Mouse (Mus musculus) ES-E14 (cell line): Measurements from ENCODE around the gene Wdr48. TPM values are rescaled to one million over a fixed set of nuclear protein-coding genes. Genes with fewer than 3 reads are reported as not detected.
A peak's percentile ranks its signal among the peaks of the same experiment; 100 is the strongest.

Experiments
- DNase-seq: peaks from one replicate; pipeline ENCODE4 v3.0.0-alpha.2; 2013; ENCODE audit warnings: low read depth, low spot score
- H3K27ac ChIP-seq: 2 replicates; pipeline ENCODE4 v1.5.1; 2012; ENCODE audit warnings: low read depth, mild to moderate bottlenecking, low read length, moderate library complexity, mixed read lengths; ENCODE audit not compliant: poor library complexity, insufficient read depth, severe bottlenecking
- H3K36me3 ChIP-seq: 2 replicates; pipeline ENCODE4 v1.6.1; 2012; ENCODE audit warnings: mild to moderate bottlenecking, low read length, moderate library complexity, mixed read lengths; ENCODE audit not compliant: control insufficient read depth, poor library complexity, insufficient read depth, severe bottlenecking
- H3K4me1 ChIP-seq, 2 experiments: fragments of 150-350 bp in 1 of 2; sonication (generic) in 1 of 2; 2 replicates each; pipeline ENCODE4 v1.6.1; 2012; ENCODE audit warnings: low read length in 2 of 2, mild to moderate bottlenecking in 1 of 2, mixed read lengths in 1 of 2; ENCODE audit not compliant: control insufficient read depth in 2 of 2, insufficient read depth in 2 of 2, poor library complexity in 1 of 2
- H3K4me3 ChIP-seq, 2 experiments: fragments of 150-350 bp in 1 of 2; sonication (generic) in 1 of 2; 2 replicates each; pipeline ENCODE4 v1.5.1; 2012; ENCODE audit warnings: low read length in 2 of 2, low read depth in 1 of 2, mild to moderate bottlenecking in 1 of 2, mixed read lengths in 1 of 2; ENCODE audit not compliant: insufficient read depth in 1 of 2, poor library complexity in 1 of 2, severe bottlenecking in 1 of 2
- H3K9ac ChIP-seq: 2 replicates; pipeline ENCODE4 v1.6.1; 2012; ENCODE audit warnings: low read depth, mild to moderate bottlenecking, low read length, mixed read lengths; ENCODE audit not compliant: poor library complexity, insufficient read depth, severe bottlenecking
- H3K9me3 ChIP-seq: fragments of 150-350 bp; sonication (generic); 2 replicates; pipeline ENCODE4 v1.6.1; 2012; ENCODE audit warnings: low read depth, mild to moderate bottlenecking, low read length; ENCODE audit not compliant: control insufficient read depth, insufficient read depth
- CHD2 ChIP-seq: IDR thresholded peaks from 2 replicates; pipeline ENCODE4 v1.6.1; 2014; ENCODE audit warnings: mild to moderate bottlenecking, low read depth, low read length, inconsistent platforms
- HCFC1 ChIP-seq: IDR thresholded peaks from 2 replicates; pipeline ENCODE4 v1.6.1; 2012; ENCODE audit warnings: low read length, inconsistent platforms, borderline replicate concordance; ENCODE audit not compliant: insufficient read depth
- MAFK ChIP-seq: IDR thresholded peaks from 2 replicates; pipeline ENCODE4 v1.6.1; 2014; ENCODE audit warnings: mild to moderate bottlenecking, low read depth, low read length, inconsistent platforms; ENCODE audit not compliant: insufficient read depth
- ZC3H11A ChIP-seq: IDR thresholded peaks from 2 replicates; pipeline ENCODE4 v1.6.1; 2012; ENCODE audit warnings: low read depth, mild to moderate bottlenecking, inconsistent platforms, low read length, borderline replicate concordance
- ZNF384 ChIP-seq: IDR thresholded peaks from 2 replicates; pipeline ENCODE4 v1.6.1; 2012; ENCODE audit warnings: low read depth, low read length, inconsistent platforms
- in situ Hi-C, 2 experiments: fragments of 600-800 bp; cut with MboI; formaldehyde crosslinking; loops; one replicate each; pipeline ENCODE4 v1.15.1; 2025; ENCODE audit warnings: low sequenced_read_pairs in 2 of 2, inconsistent platforms in 1 of 2; ENCODE audit not compliant: unreplicated experiment in 2 of 2
- total RNA-seq: library from RNA; depleted of rRNA; stranded (reverse); fragments of 300-350 nt; gene quantifications from 2 replicates; pipeline ENCODE4 v1.2.3, GENCODE M21; 2012

Wdr48 gene
- total RNA-seq, 1 experiment, result 33.8 TPM

DNA sequence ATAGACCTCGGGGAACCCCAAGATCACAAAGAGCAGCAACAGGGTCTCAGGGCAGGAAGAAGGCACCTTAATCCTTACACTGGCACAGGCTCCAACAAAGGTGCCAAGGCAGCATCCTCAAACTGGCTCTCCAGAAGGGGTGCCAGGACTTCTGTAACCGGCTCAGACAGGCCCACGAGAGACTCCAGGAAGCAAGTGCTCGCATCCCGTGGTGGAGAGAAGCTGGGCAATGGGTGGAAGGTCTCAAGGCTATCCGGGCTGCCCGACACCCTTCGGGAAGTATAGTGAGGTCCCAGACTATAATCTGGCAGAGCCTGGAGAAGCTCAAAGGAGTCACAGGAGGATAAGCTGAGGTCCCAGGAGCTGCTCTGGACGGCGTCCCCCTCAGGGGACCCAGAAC, 77.5 kb downstream of the Wdr48 start:
- TF ChIP-seq ZNF384 (no peak), ZC3H11A (no peak), CHD2 (no peak), MAFK (no peak), HCFC1 (no peak)
- H3K4me1 ChIP-seq, result peaks cover 0 to 15% of the 10 kb centered on the region in 2 experiments; a peak in 3 of 4 replicates
- peaks cover 42% of the 10 kb centered on the region for H3K36me3 ChIP-seq
- H3K4me3 ChIP-seq, result no peak overlapping the region
- no peak overlapping the region for H3K27ac ChIP-seq
- no peak for DNase-seq
- in situ Hi-C loops, result no loop called here
- H3K9ac ChIP-seq, result no peak overlapping the region
- no peaks in the 10 kb centered on the region for H3K9me3 ChIP-seq

DNA sequence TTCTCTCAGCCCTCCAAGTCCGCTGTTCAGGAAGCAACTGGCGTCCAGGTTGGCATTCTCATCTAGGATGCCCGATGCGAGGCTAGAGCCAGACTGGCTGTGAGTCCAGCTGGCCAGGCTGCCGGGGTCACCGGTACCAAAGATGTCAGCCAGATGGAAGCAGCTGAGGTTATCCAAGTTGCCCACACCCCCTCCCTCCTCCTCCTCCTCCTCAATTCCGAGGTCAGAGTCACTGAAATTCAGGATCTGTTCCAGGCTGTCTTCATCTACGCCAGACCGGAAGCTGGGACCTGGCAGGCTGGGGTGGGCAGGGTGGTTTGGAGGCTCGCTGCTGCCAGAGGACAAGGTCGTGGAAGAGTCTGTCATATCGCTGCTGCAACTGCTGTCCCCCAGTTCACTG, 77.9 kb downstream of the Wdr48 start:
- peaks cover 42% of the 10 kb centered on the region for H3K36me3 ChIP-seq
- H3K9me3 ChIP-seq, result no peaks in the 10 kb centered on the region
- no peak for DNase-seq
- H3K4me1 ChIP-seq, result peaks cover 0 to 19% of the 10 kb centered on the region in 2 experiments
- in situ Hi-C loops, result no loop called here
- TF ChIP-seq HCFC1, result no peak
- no peak for TF ChIP-seq ZNF384
- TF ChIP-seq MAFK, result no peak
- TF ChIP-seq ZC3H11A, result no peak
- no peak for TF ChIP-seq CHD2
- no peak overlapping the region for H3K27ac ChIP-seq
- no peak overlapping the region for H3K9ac ChIP-seq
- H3K4me3 ChIP-seq, result no peak overlapping the region

DNA sequence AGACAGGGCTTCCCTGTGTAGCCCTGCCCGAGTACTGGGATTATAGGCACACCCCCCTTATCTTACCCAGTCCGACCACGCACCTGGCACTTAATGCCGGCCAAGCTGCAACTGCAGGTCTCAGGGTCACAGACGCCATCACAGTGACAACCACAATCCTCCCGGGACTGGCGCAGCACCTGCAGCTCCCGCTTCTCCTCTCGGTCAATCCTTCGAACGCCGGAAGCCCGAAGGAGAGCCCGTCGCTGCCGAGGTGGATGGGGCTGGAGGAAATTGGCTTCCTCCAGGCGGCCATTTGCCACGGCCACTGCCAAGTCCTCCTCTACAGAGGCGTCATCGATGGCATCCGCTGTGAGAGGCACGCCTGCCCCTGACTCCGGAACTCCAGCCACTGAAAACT, 78.6 kb downstream of the Wdr48 start:
- no peak overlapping the region for H3K27ac ChIP-seq
- DNase-seq, result no peak
- in situ Hi-C loops, result no loop called here
- peaks cover 0 to 23% of the 10 kb centered on the region in 2 experiments for H3K4me1 ChIP-seq
- peaks cover 42% of the 10 kb centered on the region for H3K36me3 ChIP-seq
- H3K9ac ChIP-seq, result peak overlapping the region; percentile 9; the same call in 1 of the 2 replicates
- no peaks in the 10 kb centered on the region for H3K9me3 ChIP-seq
- TF ChIP-seq MAFK (no peak), HCFC1 (no peak), CHD2 (no peak), ZC3H11A (no peak), ZNF384 (no peak)
- H3K4me3 ChIP-seq, result no peak overlapping the region

DNA sequence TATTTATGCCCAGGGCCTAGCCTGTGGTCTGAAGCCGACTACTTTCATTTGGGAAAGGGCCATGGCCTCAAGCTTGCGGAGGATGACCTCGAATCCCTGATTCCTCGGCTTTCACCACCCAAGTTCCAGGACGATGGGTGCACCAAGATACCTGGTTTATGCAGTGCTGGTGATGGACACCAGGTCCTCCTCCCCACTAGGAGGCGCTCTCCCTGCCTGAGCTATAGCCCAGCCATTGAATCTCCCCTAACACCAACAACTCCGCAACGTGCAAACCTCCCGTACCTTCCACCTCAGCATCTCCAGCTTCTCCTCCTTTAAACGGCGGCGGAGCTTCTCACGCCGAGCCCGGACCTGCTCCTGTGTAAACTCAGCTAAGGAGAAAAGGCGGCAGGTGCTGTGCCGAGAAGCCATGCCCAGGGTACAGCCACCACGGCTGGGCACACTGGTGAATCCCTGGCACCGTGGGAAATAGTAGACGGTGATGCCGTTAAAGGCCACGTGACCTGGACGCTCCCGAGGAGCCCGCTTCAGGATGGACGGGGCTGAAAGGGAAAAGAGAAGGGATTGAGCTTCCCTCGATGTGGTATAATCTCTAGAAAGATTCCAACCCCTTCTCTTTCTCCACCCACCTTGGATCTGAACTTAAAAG, 79.3 kb downstream of the Wdr48 start:
- in situ Hi-C loops, result no loop called here
- Histone ChIP-seq H3K9me3 (no peaks in the 10 kb centered on the region), H3K4me1 (peaks cover under 1 to 30% of the 10 kb centered on the region in 2 experiments), H3K4me3 (peak overlapping the region; percentile 67 to 70), H3K27ac (no peak overlapping the region), H3K36me3 (peaks cover 42% of the 10 kb centered on the region), H3K9ac (peak overlapping the region; percentile 68)
- TF ChIP-seq HCFC1 (no peak), ZC3H11A (no peak), ZNF384 (no peak), CHD2 (no peak), MAFK (no peak)
- DNase-seq, result peak; percentile 81
